Mouse (Mus musculus) cerebellum, adult 2 months (tissue): ENCODE data around the gene S1pr2. TPM values are rescaled to one million over a fixed set of nuclear protein-coding genes. Genes with fewer than 3 reads are reported as not detected.

ENCODE experiments used
- DNase-seq, 2 experiments: peaks; one replicate each; pipeline ENCODE4 v3.0.0; 2021
- H3K27ac ChIP-seq: fragments of 200-500 bp; 2 replicates; pipeline ENCODE4 v1.5.1; 2012; ENCODE audit warnings: low read length, control low read depth, inconsistent platforms; ENCODE audit not compliant: insufficient read depth
- H3K27me3 ChIP-seq: fragments of 200-500 bp; 2 replicates; pipeline ENCODE4 v1.6.1; 2012; ENCODE audit warnings: inconsistent platforms, mild to moderate bottlenecking, low read length, moderate library complexity; ENCODE audit not compliant: control insufficient read depth, insufficient read depth
- H3K4me1 ChIP-seq: fragments of 200-500 bp; 2 replicates; pipeline ENCODE4 v1.6.1; 2011; ENCODE audit warnings: low read length; ENCODE audit not compliant: control insufficient read depth, insufficient read depth
- H3K4me3 ChIP-seq: fragments of 200-500 bp; replicated peaks from 2 replicates; pipeline ENCODE3; 2011; ENCODE audit warnings: mild to moderate bottlenecking, low read depth, low read length, control low read depth; ENCODE audit not compliant: insufficient read depth
- CTCF ChIP-seq: fragments of 200-500 bp; IDR thresholded peaks from 2 replicates; pipeline ENCODE4 v1.5.1; 2011; ENCODE audit warnings: low read depth, mild to moderate bottlenecking, control low read depth, low read length, moderate library complexity, borderline replicate concordance; ENCODE audit not compliant: insufficient read depth
- POLR2A ChIP-seq: fragments of 200-500 bp; IDR thresholded peaks from 2 replicates; pipeline ENCODE4 v1.6.1; 2011; ENCODE audit warnings: low read length, control low read depth, borderline replicate concordance; ENCODE audit not compliant: insufficient read depth
- WGBS: fragments of 180-500 bp; shearing (Covaris S2); methylation state at CpG from one replicate; pipeline ENCODE4 v1.1.7; 2018; 5-methylcytosine and 5-hydroxymethylcytosine counted together
- polyA plus RNA-seq: library from polyadenylated mRNA; depleted of rRNA; stranded (reverse); fragments of >200 nt; gene quantifications from 2 replicates; pipeline ENCODE4 v1.2.3, GENCODE M21; 2012; rRNA removed

S1pr2 gene
- polyA plus RNA-seq, 1 experiment, result 1.8 TPM

DNA sequence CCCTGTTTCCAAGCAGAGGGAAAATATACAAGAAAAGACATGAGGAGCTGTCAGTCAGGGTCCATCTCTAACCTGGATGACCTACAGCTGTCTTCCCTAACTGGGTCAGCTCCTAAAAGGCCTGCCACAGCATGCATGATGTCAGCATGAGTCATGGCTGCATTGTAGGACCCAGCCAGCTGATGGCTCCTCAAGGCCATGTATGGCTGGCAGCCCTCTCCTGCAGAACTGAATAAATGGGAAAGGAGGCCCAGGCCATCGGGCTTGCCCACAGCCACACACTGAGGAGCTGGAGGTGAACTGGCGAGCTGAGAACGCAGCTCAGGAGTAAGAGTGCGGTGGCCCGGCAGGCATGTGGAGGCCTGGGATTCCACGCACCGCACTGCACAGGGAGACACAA lies 33.2 kb downstream of the S1pr2 start:
- WGBS, result 72% methylated on average over 7 of the region's 7 CpGs
- TF ChIP-seq CTCF, result no peak
- no peak for TF ChIP-seq POLR2A
- Histone ChIP-seq H3K27ac (no peak overlapping the region), H3K4me3 (no peak overlapping the region), H3K4me1 (peaks cover 12% of the 10 kb centered on the region; the same call in 1 of the 2 replicates), H3K27me3 (no peaks in the 10 kb centered on the region)
- DNase-seq, result peak; percentile 18 to 49

DNA sequence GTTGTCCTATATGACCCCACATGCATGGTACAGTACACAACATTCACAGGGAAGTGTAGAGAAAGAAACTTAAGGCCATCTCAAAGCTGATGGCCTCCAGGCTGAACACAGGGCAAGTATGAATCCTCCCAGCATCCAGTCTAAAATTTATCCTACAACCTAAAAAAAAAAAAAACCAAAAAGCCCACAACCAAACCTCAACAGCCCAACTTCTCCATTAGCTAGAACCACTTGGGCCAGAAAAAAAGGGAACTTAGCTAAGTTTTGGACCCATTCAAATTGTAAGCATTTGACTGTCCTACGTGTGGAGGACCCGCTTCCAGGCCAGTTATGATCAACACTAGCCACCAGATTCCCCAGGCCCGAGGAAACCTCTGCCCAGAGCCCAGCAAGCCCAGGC lies 53.3 kb downstream of the S1pr2 start:
- Histone ChIP-seq H3K4me1 (no peaks in the 10 kb centered on the region), H3K27me3 (no peaks in the 10 kb centered on the region), H3K27ac (no peak overlapping the region), H3K4me3 (no peak overlapping the region)
- 93% methylated on average over 3 of the region's 3 CpGs for WGBS
- no peak for TF ChIP-seq POLR2A
- TF ChIP-seq CTCF, result no peak
- DNase-seq, result no peak

DNA sequence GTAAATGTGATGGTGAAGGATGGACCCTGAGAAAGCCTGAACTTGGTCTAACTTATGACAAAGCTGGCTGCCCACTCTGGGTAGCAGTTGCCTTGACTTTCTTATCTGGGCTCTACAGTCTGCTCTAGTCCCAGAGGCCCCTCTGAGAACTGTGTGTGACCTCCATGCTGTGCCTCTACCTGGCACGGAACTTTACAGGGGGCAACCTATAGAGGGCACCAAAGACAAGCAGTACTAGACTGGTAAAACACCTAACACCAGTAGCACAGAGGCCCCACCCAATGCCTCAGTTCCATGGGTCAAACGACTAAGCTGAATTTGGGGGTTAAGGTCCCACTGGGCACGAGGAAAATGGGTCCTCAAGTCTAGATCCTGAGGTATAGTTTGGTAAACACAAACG lies 60.4 kb downstream of the S1pr2 start:
- Histone ChIP-seq H3K4me3 (no peak overlapping the region), H3K27ac (no peak overlapping the region), H3K4me1 (no peaks in the 10 kb centered on the region), H3K27me3 (no peaks in the 10 kb centered on the region)
- no peak for DNase-seq
- TF ChIP-seq CTCF, result peak; percentile 19; the same call in 1 of the 2 replicates
- no peak for TF ChIP-seq POLR2A
- 83% methylated on average over 4 of the region's 4 CpGs for WGBS

Other genes with a start within 250 kb of the S1pr2 start
- 45.4 and 54.1 TPM in 2 replicates for gene Olfm2, start 230.4 kb downstream of the S1pr2 start, polyA plus RNA-seq
- 3.0 and 3.5 TPM in 2 replicates for gene Col5a3, start 161.7 kb downstream of the S1pr2 start, polyA plus RNA-seq
- gene Rdh8, start 158.3 kb downstream of the S1pr2 start, polyA plus RNA-seq, result not detected in 2 replicates
- gene A230050P20Rik, start 108.1 kb downstream of the S1pr2 start, polyA plus RNA-seq, result 169 and 171 TPM in 2 replicates
- gene Angptl6, start 97.1 kb downstream of the S1pr2 start, polyA plus RNA-seq, result 11.1 and 12.4 TPM in 2 replicates
- 45.3 and 50.2 TPM in 2 replicates for gene Ppan, start 88.6 kb downstream of the S1pr2 start, polyA plus RNA-seq
- gene Eif3g, start 78.2 kb downstream of the S1pr2 start, polyA plus RNA-seq, result 129 and 130 TPM in 2 replicates
- 45.0 and 45.3 TPM in 2 replicates for gene Dnmt1, start 16.9 kb downstream of the S1pr2 start, polyA plus RNA-seq
- gene Mrpl4, start 26.0 kb upstream of the S1pr2 start, polyA plus RNA-seq, result 135 and 139 TPM in 2 replicates
- 1.4 and 1.6 TPM in 2 replicates for gene Icam1, start 39.2 kb upstream of the S1pr2 start, polyA plus RNA-seq
- gene Icam4, start 52.6 kb upstream of the S1pr2 start, polyA plus RNA-seq, result 0.32 and 0.65 TPM in 2 replicates
- 1.6 and 2.5 TPM in 2 replicates for gene Icam5, start 55.3 kb upstream of the S1pr2 start, polyA plus RNA-seq
- gene Zglp1, start 90.3 kb upstream of the S1pr2 start, polyA plus RNA-seq, result 1.0 TPM in 1 of 2 replicates, not detected in the other
- gene Gm49373, start 96.3 kb upstream of the S1pr2 start, polyA plus RNA-seq, result 1.8 and 2.2 TPM in 2 replicates
- gene Fdx1l, start 96.8 kb upstream of the S1pr2 start, polyA plus RNA-seq, result 78.0 and 83.9 TPM in 2 replicates
- 2.6 and 4.1 TPM in 2 replicates for gene Gm38431, start 115.2 kb upstream of the S1pr2 start, polyA plus RNA-seq
- 29.9 and 31.4 TPM in 2 replicates for gene Raver1, start 115.2 kb upstream of the S1pr2 start, polyA plus RNA-seq
- 17.2 and 17.9 TPM in 2 replicates for gene Tyk2, start 154.5 kb upstream of the S1pr2 start, polyA plus RNA-seq
- 189 and 202 TPM in 2 replicates for gene Cdc37, start 173.2 kb upstream of the S1pr2 start, polyA plus RNA-seq
- gene Pde4a, start 188.9 kb upstream of the S1pr2 start, polyA plus RNA-seq, result 51.2 and 57.4 TPM in 2 replicates